Mouse (Mus musculus): ENCODE data around the gene Rbks. TPM values are rescaled to one million over a fixed set of nuclear protein-coding genes. Genes with fewer than 3 reads are reported as not detected.

Gene Rbks
- polyA plus RNA-seq, 1 experiment, result 1.4 TPM

GRCm38 (mm10) chr5:31671137-31671536 is 26.3 kb downstream of the Rbks start:
- H3K9me3 ChIP-seq (replicated peaks; ENCODE audit: control insufficient read depth, insufficient read depth, low read length, poor library complexity, severe bottlenecking), result no peaks in the 10 kb centered on the region
- no peak overlapping the region for H3K27ac ChIP-seq (ENCODE audit: insufficient read depth, low read length)
- no peak overlapping the region for H3K9ac ChIP-seq (ENCODE audit: low read depth, poor library complexity, severe bottlenecking)
- H3K4me1 ChIP-seq (ENCODE audit: control insufficient read depth, insufficient read depth, low read length), result no peaks in the 10 kb centered on the region
- TF ChIP-seq POLR2A (IDR thresholded peaks at IDR 0.05; ENCODE audit: insufficient read depth, low read length) (no peak), CTCF (IDR thresholded peaks at IDR 0.05; ENCODE audit: low read depth, low read length) (no peak), EP300 (IDR thresholded peaks at IDR 0.05; ENCODE audit: insufficient read depth, low read depth, low read length) (no peak)
- no peaks in the 10 kb centered on the region for H3K27me3 ChIP-seq (ENCODE audit: control insufficient read depth, insufficient read depth, low read length, poor library complexity, severe bottlenecking)
- H3K36me3 ChIP-seq (ENCODE audit: control insufficient read depth, insufficient read depth, low read length, poor library complexity, severe bottlenecking), result no peaks in the 10 kb centered on the region
- H3K4me3 ChIP-seq (ENCODE audit: low read depth, low read length), result no peak overlapping the region

GRCm38 (mm10) chr5:31669984-31670383 is 27.4 kb downstream of the Rbks start:
- TF ChIP-seq POLR2A (IDR thresholded peaks at IDR 0.05; ENCODE audit: insufficient read depth, low read length), result no peak
- Histone ChIP-seq H3K9me3 (replicated peaks; ENCODE audit: control insufficient read depth, insufficient read depth, low read length, poor library complexity, severe bottlenecking) (no peaks in the 10 kb centered on the region), H3K36me3 (ENCODE audit: control insufficient read depth, insufficient read depth, low read length, poor library complexity, severe bottlenecking) (no peaks in the 10 kb centered on the region), H3K9ac (ENCODE audit: low read depth, poor library complexity, severe bottlenecking) (no peak overlapping the region), H3K27ac (ENCODE audit: insufficient read depth, low read length) (no peak overlapping the region), H3K27me3 (ENCODE audit: control insufficient read depth, insufficient read depth, low read length, poor library complexity, severe bottlenecking) (no peaks in the 10 kb centered on the region), H3K4me1 (ENCODE audit: control insufficient read depth, insufficient read depth, low read length) (no peaks in the 10 kb centered on the region), H3K4me3 (ENCODE audit: low read depth, low read length) (no peak overlapping the region)

GRCm38 (mm10) chr5:31668325-31668968 is 29.0 kb downstream of the Rbks start:
- H3K36me3 ChIP-seq (ENCODE audit: control insufficient read depth, insufficient read depth, low read length, poor library complexity, severe bottlenecking), result no peaks in the 10 kb centered on the region
- no peak overlapping the region for H3K27ac ChIP-seq (ENCODE audit: insufficient read depth, low read length)
- TF ChIP-seq CTCF (IDR thresholded peaks at IDR 0.05; ENCODE audit: low read depth, low read length), result no peak
- no peak for TF ChIP-seq POLR2A (IDR thresholded peaks at IDR 0.05; ENCODE audit: insufficient read depth, low read length)
- TF ChIP-seq EP300 (IDR thresholded peaks at IDR 0.05; ENCODE audit: insufficient read depth, low read depth, low read length), result no peak

GRCm38 (mm10) chr5:31666176-31666575 is 31.3 kb downstream of the Rbks start:
- Histone ChIP-seq H3K4me3 (ENCODE audit: low read depth, low read length) (no peak overlapping the region), H3K36me3 (ENCODE audit: control insufficient read depth, insufficient read depth, low read length, poor library complexity, severe bottlenecking) (no peaks in the 10 kb centered on the region), H3K9me3 (replicated peaks; ENCODE audit: control insufficient read depth, insufficient read depth, low read length, poor library complexity, severe bottlenecking) (no peaks in the 10 kb centered on the region), H3K9ac (ENCODE audit: low read depth, poor library complexity, severe bottlenecking) (no peak overlapping the region), H3K4me1 (ENCODE audit: control insufficient read depth, insufficient read depth, low read length) (no peaks in the 10 kb centered on the region), H3K27me3 (ENCODE audit: control insufficient read depth, insufficient read depth, low read length, poor library complexity, severe bottlenecking) (no peaks in the 10 kb centered on the region), H3K27ac (ENCODE audit: insufficient read depth, low read length) (no peak overlapping the region)
- TF ChIP-seq EP300 (IDR thresholded peaks at IDR 0.05; ENCODE audit: insufficient read depth, low read depth, low read length) (no peak), CTCF (IDR thresholded peaks at IDR 0.05; ENCODE audit: low read depth, low read length) (no peak), POLR2A (IDR thresholded peaks at IDR 0.05; ENCODE audit: insufficient read depth, low read length) (no peak)

More at GRCm38 (mm10) chr5:31668325-31668968, 29.0 kb downstream of the Rbks start:
- Histone ChIP-seq H3K27me3 (ENCODE audit: control insufficient read depth, insufficient read depth, low read length, poor library complexity, severe bottlenecking) (no peaks in the 10 kb centered on the region), H3K4me1 (ENCODE audit: control insufficient read depth, insufficient read depth, low read length) (no peaks in the 10 kb centered on the region), H3K9ac (ENCODE audit: low read depth, poor library complexity, severe bottlenecking) (no peak overlapping the region), H3K9me3 (replicated peaks; ENCODE audit: control insufficient read depth, insufficient read depth, low read length, poor library complexity, severe bottlenecking) (no peaks in the 10 kb centered on the region), H3K4me3 (ENCODE audit: low read depth, low read length) (no peak overlapping the region)

DNA sequence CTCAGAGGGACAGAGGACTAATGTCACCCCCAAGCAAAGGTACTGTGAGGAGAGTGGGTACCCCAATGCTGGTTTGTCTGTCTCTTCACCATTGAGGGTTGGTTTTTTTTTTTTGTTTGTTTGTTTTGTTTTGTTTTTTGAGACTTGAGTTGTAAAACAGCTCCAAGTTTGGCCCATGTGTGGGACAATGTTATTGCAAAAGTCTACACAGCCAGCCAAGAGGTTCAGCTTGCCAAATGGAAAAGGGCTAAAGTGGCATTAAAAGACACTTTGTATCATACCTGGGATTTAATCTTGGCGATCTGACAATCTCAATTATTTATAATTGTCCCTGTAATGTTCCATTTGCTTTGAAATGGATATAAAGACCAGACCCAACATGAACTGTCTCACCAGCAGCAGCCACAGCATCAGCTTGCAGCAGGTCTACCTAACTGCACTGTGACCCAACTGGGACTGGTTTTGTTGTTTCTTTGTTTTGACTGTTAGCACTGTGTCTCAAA is 41.7 kb downstream of the Rbks start:
- Histone ChIP-seq H3K27me3 (ENCODE audit: control insufficient read depth, insufficient read depth, low read length, poor library complexity, severe bottlenecking) (no peaks in the 10 kb centered on the region), H3K4me3 (ENCODE audit: low read depth, low read length) (no peak overlapping the region), H3K9ac (ENCODE audit: low read depth, poor library complexity, severe bottlenecking) (no peak overlapping the region), H3K4me1 (ENCODE audit: control insufficient read depth, insufficient read depth, low read length) (no peaks in the 10 kb centered on the region), H3K36me3 (ENCODE audit: control insufficient read depth, insufficient read depth, low read length, poor library complexity, severe bottlenecking) (0 out of 2 replicates have a peak, but pooled peaks cover 3% of the 10 kb centered on the region), H3K9me3 (replicated peaks; ENCODE audit: control insufficient read depth, insufficient read depth, low read length, poor library complexity, severe bottlenecking) (0 out of 2 replicates have a peak, but pooled peaks cover 4% of the 10 kb centered on the region), H3K27ac (ENCODE audit: insufficient read depth, low read length) (no peak overlapping the region)
- TF ChIP-seq EP300 (IDR thresholded peaks at IDR 0.05; ENCODE audit: insufficient read depth, low read depth, low read length), result no peak
- TF ChIP-seq POLR2A (IDR thresholded peaks at IDR 0.05; ENCODE audit: insufficient read depth, low read length), result no peak
- no peak for TF ChIP-seq CTCF (IDR thresholded peaks at IDR 0.05; ENCODE audit: low read depth, low read length)

GRCm38 (mm10) chr5:31650518-31651288 is 46.7 kb downstream of the Rbks start:
- no peak overlapping the region for H3K9ac ChIP-seq (ENCODE audit: low read depth, poor library complexity, severe bottlenecking)
- H3K36me3 ChIP-seq (ENCODE audit: control insufficient read depth, insufficient read depth, low read length, poor library complexity, severe bottlenecking), result 0 out of 2 replicates have a peak, but pooled peaks cover 2% of the 10 kb centered on the region
- TF ChIP-seq EP300 (IDR thresholded peaks at IDR 0.05; ENCODE audit: insufficient read depth, low read depth, low read length), result no peak
- H3K4me1 ChIP-seq (ENCODE audit: control insufficient read depth, insufficient read depth, low read length), result no peaks in the 10 kb centered on the region
- 0 out of 2 replicates have a peak, but pooled peaks cover 4% of the 10 kb centered on the region for H3K9me3 ChIP-seq (replicated peaks; ENCODE audit: control insufficient read depth, insufficient read depth, low read length, poor library complexity, severe bottlenecking)
- no peak overlapping the region for H3K27ac ChIP-seq (ENCODE audit: insufficient read depth, low read length)
- H3K27me3 ChIP-seq (ENCODE audit: control insufficient read depth, insufficient read depth, low read length, poor library complexity, severe bottlenecking), result no peaks in the 10 kb centered on the region
- H3K4me3 ChIP-seq (ENCODE audit: low read depth, low read length), result no peak overlapping the region

All from ES-Bruce4 (cell line).